Mouse (Mus musculus): ENCODE measurements around the gene Ppm1k.

DNA sequence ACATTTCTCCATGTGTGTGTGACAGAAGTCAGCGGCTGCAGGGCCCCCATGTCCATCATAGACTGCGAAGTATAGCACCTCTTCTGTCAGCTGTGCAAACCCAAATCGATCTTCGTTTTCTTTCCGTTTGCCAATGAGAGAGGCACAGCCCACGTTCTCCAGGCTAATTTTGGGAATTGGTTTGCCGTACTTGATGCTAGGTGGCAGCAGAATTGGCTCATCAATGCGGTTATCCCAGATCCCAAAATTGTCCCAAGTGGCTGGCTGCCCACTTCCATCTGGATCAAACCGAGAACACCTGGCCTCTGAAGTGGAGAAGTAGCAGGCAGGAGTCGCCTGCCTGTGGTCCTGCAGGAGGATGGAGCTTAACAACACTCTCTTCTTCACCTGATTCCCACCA is 10.5 kb downstream of the Ppm1k start:
- TF ChIP-seq CTCF (IDR thresholded peaks at IDR 0.05; ENCODE audit: borderline replicate concordance, insufficient read depth, low read depth, low read length) (no peak), POLR2A (IDR thresholded peaks at IDR 0.05; ENCODE audit: borderline replicate concordance, insufficient read depth, low read length) (no peak)

All from cerebellum, adult 2 months (tissue).